Mouse (Mus musculus): ENCODE measurements around the gene Tacc2. TPM values are rescaled to one million over a fixed set of nuclear protein-coding genes. Genes with fewer than 3 reads are reported as not detected.

Tacc2 gene
- total and polyA plus RNA-seq, 2 experiments: 10.0 to 14.3 TPM

GRCm38 (mm10) chr7:130540176-130540575, 37.1 kb upstream of the Tacc2 start:
- TF ChIP-seq POLR2A (IDR thresholded peaks at IDR 0.05; ENCODE audit: extremely low read depth, insufficient read depth, low read length) (no peak), CTCF (IDR thresholded peaks at IDR 0.05; ENCODE audit: low read depth, low read length) (no peak)
- peaks cover 60% of the 10 kb centered on the region for H3K36me3 ChIP-seq (ENCODE audit: control insufficient read depth, insufficient read depth, low read length)
- 90% methylated on average over 7 of the region's 7 CpGs for WGBS

DNA sequence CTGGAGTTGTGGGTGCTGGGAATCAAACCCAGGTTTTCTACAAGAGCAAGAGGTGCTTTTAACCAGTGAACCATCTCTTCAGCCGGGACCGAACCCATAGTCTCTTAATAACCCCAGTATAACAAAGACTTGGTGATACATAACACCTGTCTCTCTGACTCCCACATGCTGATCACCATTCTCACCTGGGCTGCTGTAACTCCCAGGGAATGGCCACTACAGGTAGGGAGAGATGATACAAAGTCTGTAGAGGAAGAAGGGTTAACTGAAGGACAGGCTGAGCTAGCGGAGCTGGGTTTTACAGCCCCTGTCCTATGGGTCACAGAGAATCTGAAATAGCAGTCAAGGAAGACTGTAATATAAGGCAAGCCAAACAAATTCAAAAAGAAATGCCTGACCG, 34.1 kb upstream of the Tacc2 start:
- peaks cover 5% of the 10 kb centered on the region; the same call in 1 of the 2 replicates for H3K4me1 ChIP-seq (ENCODE audit: control insufficient read depth, insufficient read depth, low read length)
- DNase-seq (ENCODE audit: extremely low read depth, low read depth, low spot score): no peak
- H3K36me3 ChIP-seq (ENCODE audit: control insufficient read depth, insufficient read depth, low read length): peaks cover 44% of the 10 kb centered on the region
- no peak overlapping the region for H3K4me3 ChIP-seq (ENCODE audit: insufficient read depth, low read depth, low read length)
- no peak overlapping the region for H3K27ac ChIP-seq (replicated peaks; ENCODE audit: insufficient read depth, low read depth, low read length)
- TF ChIP-seq CTCF (IDR thresholded peaks at IDR 0.05; ENCODE audit: low read depth, low read length): no peak
- no peak for TF ChIP-seq POLR2A (IDR thresholded peaks at IDR 0.05; ENCODE audit: extremely low read depth, insufficient read depth, low read length)
- 95% methylated on average over 4 of the region's 4 CpGs for WGBS
- H3K79me2 ChIP-seq (ENCODE audit: control insufficient read depth, insufficient read depth, low read length): peaks cover 9% of the 10 kb centered on the region
- H3K9ac ChIP-seq (ENCODE audit: low read depth, low read length): no peak overlapping the region
- no peaks in the 10 kb centered on the region for H3K27me3 ChIP-seq (ENCODE audit: control insufficient read depth, insufficient read depth, low read length)

More at GRCm38 (mm10) chr7:130540176-130540575, 37.1 kb upstream of the Tacc2 start:
- H3K27me3 ChIP-seq (ENCODE audit: control insufficient read depth, insufficient read depth, low read length): no peaks in the 10 kb centered on the region
- no peak overlapping the region for H3K9ac ChIP-seq (ENCODE audit: low read depth, low read length)
- DNase-seq (ENCODE audit: extremely low read depth, low read depth, low spot score): no peak
- H3K4me3 ChIP-seq (ENCODE audit: insufficient read depth, low read depth, low read length): no peak overlapping the region
- H3K4me1 ChIP-seq (ENCODE audit: control insufficient read depth, insufficient read depth, low read length): no peaks in the 10 kb centered on the region
- peaks cover 9% of the 10 kb centered on the region for H3K79me2 ChIP-seq (ENCODE audit: control insufficient read depth, insufficient read depth, low read length)
- no peak overlapping the region for H3K27ac ChIP-seq (replicated peaks; ENCODE audit: insufficient read depth, low read depth, low read length)

- no peak for TF ChIP-seq CTCF (IDR thresholded peaks at IDR 0.05; ENCODE audit: low read depth, low read length)
- no peak for TF ChIP-seq POLR2A (IDR thresholded peaks at IDR 0.05; ENCODE audit: extremely low read depth, insufficient read depth, low read length)
- DNase-seq (ENCODE audit: extremely low read depth, low read depth, low spot score): peak; percentile 4
- H3K36me3 ChIP-seq (ENCODE audit: control insufficient read depth, insufficient read depth, low read length): peaks cover 25% of the 10 kb centered on the region; the same call in 1 of the 2 replicates
- H3K27ac ChIP-seq (replicated peaks; ENCODE audit: insufficient read depth, low read depth, low read length): no peak overlapping the region
- peaks cover 9% of the 10 kb centered on the region for H3K79me2 ChIP-seq (ENCODE audit: control insufficient read depth, insufficient read depth, low read length)
- H3K27me3 ChIP-seq (ENCODE audit: control insufficient read depth, insufficient read depth, low read length): no peaks in the 10 kb centered on the region
- no peak overlapping the region for H3K9ac ChIP-seq (ENCODE audit: low read depth, low read length)
- peaks cover 5% of the 10 kb centered on the region; the same call in 1 of the 2 replicates for H3K4me1 ChIP-seq (ENCODE audit: control insufficient read depth, insufficient read depth, low read length)
- no peak overlapping the region for H3K4me3 ChIP-seq (ENCODE audit: insufficient read depth, low read depth, low read length)
- 79% methylated on average over 5 of the region's 5 CpGs for WGBS
Observed at GRCm38 (mm10) chr7:130545401-130545800, 31.8 kb upstream of the Tacc2 start.

GRCm38 (mm10) chr7:130545893-130546292, 31.3 kb upstream of the Tacc2 start:
- WGBS: 22% methylated on average over 3 of the region's 3 CpGs
- peaks cover 9% of the 10 kb centered on the region for H3K79me2 ChIP-seq (ENCODE audit: control insufficient read depth, insufficient read depth, low read length)
- peak; percentile 33 for DNase-seq (ENCODE audit: extremely low read depth, low read depth, low spot score)
- H3K9ac ChIP-seq (ENCODE audit: low read depth, low read length): peak overlapping the region; percentile 93
- H3K27ac ChIP-seq (replicated peaks; ENCODE audit: insufficient read depth, low read depth, low read length): peak overlapping the region; percentile 94
- TF ChIP-seq POLR2A (IDR thresholded peaks at IDR 0.05; ENCODE audit: extremely low read depth, insufficient read depth, low read length) (no peak), CTCF (IDR thresholded peaks at IDR 0.05; ENCODE audit: low read depth, low read length) (no peak)
- H3K27me3 ChIP-seq (ENCODE audit: control insufficient read depth, insufficient read depth, low read length): no peaks in the 10 kb centered on the region
- H3K36me3 ChIP-seq (ENCODE audit: control insufficient read depth, insufficient read depth, low read length): peaks cover 23% of the 10 kb centered on the region; the same call in 1 of the 2 replicates
- H3K4me3 ChIP-seq (ENCODE audit: insufficient read depth, low read depth, low read length): no peak overlapping the region
- peaks cover 5% of the 10 kb centered on the region; the same call in 1 of the 2 replicates for H3K4me1 ChIP-seq (ENCODE audit: control insufficient read depth, insufficient read depth, low read length)

- H3K27ac ChIP-seq (replicated peaks; ENCODE audit: insufficient read depth, low read depth, low read length): peak overlapping the region; percentile 94
- no peaks in the 10 kb centered on the region for H3K27me3 ChIP-seq (ENCODE audit: control insufficient read depth, insufficient read depth, low read length)
- peaks cover 9% of the 10 kb centered on the region for H3K79me2 ChIP-seq (ENCODE audit: control insufficient read depth, insufficient read depth, low read length)
- H3K4me1 ChIP-seq (ENCODE audit: control insufficient read depth, insufficient read depth, low read length): peaks cover 5% of the 10 kb centered on the region; the same call in 1 of the 2 replicates
- 0% methylated on average over 7 of the region's 7 CpGs for WGBS
- H3K36me3 ChIP-seq (ENCODE audit: control insufficient read depth, insufficient read depth, low read length): peaks cover 21% of the 10 kb centered on the region; the same call in 1 of the 2 replicates
- TF ChIP-seq CTCF (IDR thresholded peaks at IDR 0.05; ENCODE audit: low read depth, low read length): no peak
- no peak for TF ChIP-seq POLR2A (IDR thresholded peaks at IDR 0.05; ENCODE audit: extremely low read depth, insufficient read depth, low read length)
- H3K4me3 ChIP-seq (ENCODE audit: insufficient read depth, low read depth, low read length): peak overlapping the region; percentile 81
- H3K9ac ChIP-seq (ENCODE audit: low read depth, low read length): peak overlapping the region; percentile 93
- DNase-seq (ENCODE audit: extremely low read depth, low read depth, low spot score): no peak
Observed at GRCm38 (mm10) chr7:130546421-130546790, 30.8 kb upstream of the Tacc2 start.

DNA sequence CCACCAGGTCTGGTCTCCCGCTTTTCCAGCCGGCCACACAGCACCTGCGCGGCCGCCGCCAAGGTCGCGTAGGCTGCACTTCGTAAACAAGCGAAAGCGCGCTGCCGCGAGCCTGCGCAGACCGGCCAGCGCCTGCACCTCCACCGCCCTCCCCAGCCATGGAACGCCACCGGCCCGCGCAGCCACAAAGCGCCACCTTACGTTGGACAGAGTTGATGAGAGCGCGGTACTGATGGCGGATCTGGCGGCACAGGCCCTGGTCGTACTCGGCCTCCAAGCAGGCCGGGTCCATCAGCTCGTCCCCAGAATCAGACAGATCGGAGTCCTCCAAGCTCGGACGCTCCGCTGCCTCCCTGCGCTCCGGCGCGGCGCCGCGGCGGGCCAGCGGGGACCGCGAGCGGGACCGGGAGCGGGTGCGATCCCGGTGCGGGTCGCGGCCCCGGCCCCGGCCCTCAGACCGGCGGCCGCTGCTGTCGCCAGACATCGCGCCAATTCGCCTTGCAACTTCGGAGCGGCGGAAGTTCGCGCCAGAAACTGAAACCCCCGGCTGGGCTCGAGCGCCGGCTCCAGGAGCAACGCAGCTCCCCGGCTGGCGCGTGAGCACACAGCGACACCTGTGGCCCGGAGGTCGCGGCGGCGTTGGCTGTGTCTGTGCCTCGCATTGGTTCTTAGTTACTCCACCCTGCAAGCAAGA, 30.3 kb upstream of the Tacc2 start:
- peak; percentile 81 for DNase-seq (ENCODE audit: extremely low read depth, low read depth, low spot score)
- TF ChIP-seq POLR2A (IDR thresholded peaks at IDR 0.05; ENCODE audit: extremely low read depth, insufficient read depth, low read length) (peak; percentile 51; the same call in 1 of the 2 replicates), CTCF (IDR thresholded peaks at IDR 0.05; ENCODE audit: low read depth, low read length) (peak; percentile 90)
- Histone ChIP-seq H3K79me2 (ENCODE audit: control insufficient read depth, insufficient read depth, low read length) (peaks cover 9% of the 10 kb centered on the region), H3K4me1 (ENCODE audit: control insufficient read depth, insufficient read depth, low read length) (peaks cover 5% of the 10 kb centered on the region; the same call in 1 of the 2 replicates), H3K9ac (ENCODE audit: low read depth, low read length) (peak overlapping the region; percentile 93), H3K36me3 (ENCODE audit: control insufficient read depth, insufficient read depth, low read length) (peaks cover 17% of the 10 kb centered on the region; the same call in 1 of the 2 replicates), H3K27me3 (ENCODE audit: control insufficient read depth, insufficient read depth, low read length) (no peaks in the 10 kb centered on the region), H3K27ac (replicated peaks; ENCODE audit: insufficient read depth, low read depth, low read length) (peak overlapping the region; percentile 94), H3K4me3 (ENCODE audit: insufficient read depth, low read depth, low read length) (peak overlapping the region; percentile 81)
- WGBS: under 1% methylated on average over 84 of the region's 84 CpGs

Measured in liver, adult 2 months (tissue).